8 mouse cellular contexts compared by ENCODE assay signal in genomic region chr3:83946848-83947247, GRCm38 (mm10).
DNase-seq lines count a peak whose midpoint lies in the region; ATAC-seq and TF ChIP-seq lines count a peak whose summit lies in the region.

No protein-coding gene starts in this region.

- DNase-seq in heart, adult 2 months = no peak
- DNase-seq in lung, postnatal 10 days = peak; percentile 44
- no peak for DNase-seq in lung, adult 18-20 months
- DNase-seq in brain, embryonic 14.5 days (ENCODE audit: low read depth) = peak; percentile 57
- peak; percentile 66 for DNase-seq in retina, embryonic 14.5 days (ENCODE audit: low spot score)
- no peak for DNase-seq in layer of hippocampus, postnatal 36 days
- no peak for DNase-seq in T-cell, adult 2 months (ENCODE audit: low spot score)

- no peak for TF ChIP-seq POLR2A in heart, adult 2 months (IDR thresholded peaks at IDR 0.05; ENCODE audit: insufficient read depth, low read depth, low read length)
- TF ChIP-seq POLR2A in brain, embryonic 14.5 days (IDR thresholded peaks at IDR 0.05; ENCODE audit: borderline replicate concordance, extremely low read depth, insufficient read depth, insufficient read length, poor library complexity, severe bottlenecking) = no peak

- no peak overlapping the region for H3K27ac ChIP-seq in heart, adult 2 months
- no peak overlapping the region for H3K27ac ChIP-seq in heart, embryonic 12.5 days (ENCODE audit: poor library complexity, severe bottlenecking)

- H3K4me3 ChIP-seq in heart, adult 2 months = no peak overlapping the region
- no peak overlapping the region for H3K4me3 ChIP-seq in heart, embryonic 12.5 days

- no peak overlapping the region for H3K4me2 ChIP-seq in heart, embryonic 12.5 days

- no peaks in the 10 kb centered on the region for H3K79me2 ChIP-seq in heart, adult 2 months (replicated peaks; ENCODE audit: control insufficient read depth, insufficient read depth, low read length)

- TF ChIP-seq EP300 in heart, adult 2 months (IDR thresholded peaks at IDR 0.05; ENCODE audit: insufficient read depth, low read depth, low read length) = no peak

- H3K36me3 ChIP-seq in heart, adult 2 months (ENCODE audit: control insufficient read depth, insufficient read depth, low read length) = 0 out of 2 replicates have a peak, but pooled peaks cover 3% of the 10 kb centered on the region
- peaks cover 5% of the 10 kb centered on the region for H3K36me3 ChIP-seq in heart, embryonic 12.5 days

- intact Hi-C loops in heart, adult 2 months (cut with DNase I) = loop anchor here (1.0 to 10.0 kb wide), 3 partner anchors 177 to 368 kb away; partner anchors contain the start of gene Mnd1

- peak; percentile 85 for TF ChIP-seq CTCF in heart, adult 2 months (IDR thresholded peaks at IDR 0.05)
- 0 out of 2 replicates have a peak, but pooled peaks have one; percentile 11 for TF ChIP-seq CTCF in brain, embryonic 14.5 days (IDR thresholded peaks at IDR 0.05; ENCODE audit: borderline replicate concordance, extremely low read depth, insufficient read depth, insufficient read length)

- no peak for ATAC-seq in heart, embryonic 12.5 days (ENCODE audit: insufficient number of reproducible peaks, low FRiP score)

- no peak overlapping the region for H3K9ac ChIP-seq in heart, adult 2 months (ENCODE audit: low read depth, low read length)
- H3K9ac ChIP-seq in heart, embryonic 12.5 days = no peak overlapping the region

- H3K4me1 ChIP-seq in heart, adult 2 months (ENCODE audit: control insufficient read depth, insufficient read depth, low read length) = peaks cover 2% of the 10 kb centered on the region
- peaks cover 23% of the 10 kb centered on the region for H3K4me1 ChIP-seq in heart, embryonic 12.5 days (replicated peaks)

- no peaks in the 10 kb centered on the region for H3K9me3 ChIP-seq in heart, embryonic 12.5 days (replicated peaks)

- no peaks in the 10 kb centered on the region for H3K27me3 ChIP-seq in heart, adult 2 months (ENCODE audit: control insufficient read depth, insufficient read depth, low read length)
- no peaks in the 10 kb centered on the region for H3K27me3 ChIP-seq in heart, embryonic 12.5 days (replicated peaks)

- WGBS in heart, adult 2 months = 58% methylated on average over 1 of the region's 1 CpGs
- 59% methylated on average over 1 of the region's 1 CpGs for WGBS in heart, embryonic 12.5 days

Comparison
In these comparisons a context has a peak if more than half of its experiments do, and no peak if none do; other contexts are left out.
1. DNase-seq: peak in lung, postnatal 10 days (single experiment), brain, embryonic 14.5 days (single experiment) and retina, embryonic 14.5 days (single experiment); none in heart, adult 2 months (0 of 2), lung, adult 18-20 months (0 of 2), layer of hippocampus, postnatal 36 days (0 of 2) and T-cell, adult 2 months (single experiment).